Mouse (Mus musculus) MEL (cell line): ENCODE measurements around the gene Pop5.

Experiments
- CTCF ChIP-seq, 3 experiments: IDR thresholded peaks in 2 of 3; conservative IDR thresholded peaks in 1 of 3; 2 replicates each; pipeline ENCODE4 v1.5.1; 2011 to 2012; ENCODE audit warnings: low read length in 3 of 3, low read depth in 2 of 3, mild to moderate bottlenecking in 2 of 3, improper control_type of control experiment in 1 of 3, inconsistent platforms in 1 of 3, mixed read lengths in 1 of 3, moderate library complexity in 1 of 3; ENCODE audit not compliant: control insufficient read depth in 1 of 3, insufficient read depth in 1 of 3, poor library complexity in 1 of 3, severe bottlenecking in 1 of 3
- EP300 ChIP-seq, 2 experiments: IDR thresholded peaks; 2 replicates each; pipeline ENCODE4 v1.6.1; 2011; ENCODE audit warnings: improper control_type of control experiment in 2 of 2, low read length in 2 of 2, low read depth in 1 of 2, mild to moderate bottlenecking in 1 of 2
- ETS1 ChIP-seq: IDR thresholded peaks from 2 replicates; pipeline ENCODE4 v1.6.1; 2012; ENCODE audit warnings: low read depth, mild to moderate bottlenecking, inconsistent platforms, low read length, improper control_type of control experiment, moderate library complexity
- MAFK ChIP-seq: IDR thresholded peaks from 2 replicates; pipeline ENCODE4 v1.6.1; 2011; ENCODE audit warnings: low read depth, mild to moderate bottlenecking, low read length, improper control_type of control experiment, borderline replicate concordance
- MAX ChIP-seq: IDR thresholded peaks from 2 replicates; pipeline ENCODE4 v1.6.1; 2011; ENCODE audit warnings: low read length, improper control_type of control experiment
- POLR2A ChIP-seq, 2 experiments: IDR thresholded peaks; 2 replicates each; pipeline ENCODE4 v1.6.1; 2011 to 2012; ENCODE audit warnings: low read length in 2 of 2, mild to moderate bottlenecking in 2 of 2, control low read depth in 1 of 2, improper control_type of control experiment in 1 of 2, low read depth in 1 of 2, moderate library complexity in 1 of 2; ENCODE audit not compliant: control insufficient read depth in 1 of 2, insufficient read depth in 1 of 2, poor library complexity in 1 of 2
- SMC3 ChIP-seq: IDR thresholded peaks from 2 replicates; pipeline ENCODE4 v1.6.1; 2011; ENCODE audit warnings: low read depth, low read length, improper control_type of control experiment

DNA sequence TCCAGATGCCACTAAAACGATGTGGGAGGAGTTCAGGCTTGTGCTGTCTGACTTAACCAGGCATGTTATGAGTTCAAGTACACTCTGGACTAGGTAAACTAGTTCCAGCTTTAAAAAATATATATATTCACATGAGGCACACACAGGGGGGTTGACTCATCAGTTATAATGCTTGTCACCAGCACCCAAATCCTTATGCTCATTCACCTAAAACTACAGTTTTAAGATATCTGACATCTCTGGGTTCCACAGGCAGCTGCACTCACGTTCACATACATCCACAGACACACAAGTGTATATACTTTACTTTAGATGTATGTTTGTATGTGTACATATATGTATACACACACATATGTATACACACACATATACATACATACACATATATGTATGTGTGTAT, 43.1 kb downstream of the Pop5 start:
- peak; percentile 51 to 55 for TF ChIP-seq EP300 (IDR thresholded peaks at IDR 0.05; ENCODE audit: low read depth in 1 of 2, low read length in 2 of 2)
- TF ChIP-seq SMC3 = no peak
- no peak for TF ChIP-seq CTCF (IDR thresholded peaks at IDR 0.05 in 2 of 3, conservative IDR thresholded peaks at IDR 0.05 in 1 of 3; ENCODE audit: control insufficient read depth in 1 of 3, insufficient read depth in 1 of 3, low read depth in 2 of 3, low read length in 3 of 3, poor library complexity in 1 of 3, severe bottlenecking in 1 of 3)
- TF ChIP-seq ETS1 = peak; percentile 55; the same call in 1 of the 2 replicates
- no peak for TF ChIP-seq MAX
- no peak for TF ChIP-seq MAFK
- no peak for TF ChIP-seq POLR2A (IDR thresholded peaks at IDR 0.05; ENCODE audit: control insufficient read depth in 1 of 2, insufficient read depth in 1 of 2, low read depth in 1 of 2, low read length in 2 of 2, poor library complexity in 1 of 2)
